Mouse (Mus musculus) heart, embryonic 13.5 days (tissue): ENCODE measurements around the gene Lztfl1. TPM values are rescaled to one million over a fixed set of nuclear protein-coding genes. Genes with fewer than 3 reads are reported as not detected.
"Not testable (repeated sequence)": the region's sequence is repeated elsewhere in the genome, so short reads cannot be mapped to it uniquely, and the experiment has no call there.

ENCODE experiments used
- ATAC-seq: fragments of 200-750 bp; cut with Nextera tagmentation; 2 replicates; pipeline ENCODE4 v1.8.0; 2017; ENCODE audit warnings: moderate TSS enrichment; ENCODE audit not compliant: insufficient number of reproducible peaks, low FRiP score, low TSS enrichment; ENCODE audit errors: extremely low read depth
- H3K27ac ChIP-seq: fragments of 300-500 bp; sonication (generic); replicated peaks from 2 replicates; pipeline ENCODE4 v1.5.1; 2015; ENCODE audit warnings: moderate library complexity, mild to moderate bottlenecking, inconsistent platforms
- H3K27me3 ChIP-seq: fragments of 300-500 bp; sonication (generic); replicated peaks from 2 replicates; pipeline ENCODE4 v1.6.1; 2015; ENCODE audit warnings: mild to moderate bottlenecking, inconsistent platforms
- H3K36me3 ChIP-seq: fragments of 300-500 bp; sonication (generic); 2 replicates; pipeline ENCODE4 v1.6.1; 2015; ENCODE audit warnings: mild to moderate bottlenecking, inconsistent platforms
- H3K4me1 ChIP-seq: fragments of 300-500 bp; sonication (generic); 2 replicates; pipeline ENCODE4 v1.6.1; 2015; ENCODE audit warnings: inconsistent platforms
- H3K4me2 ChIP-seq: fragments of 300-500 bp; sonication (generic); 2 replicates; pipeline ENCODE4 v1.6.1; 2015; ENCODE audit warnings: inconsistent platforms, mild to moderate bottlenecking, moderate library complexity
- H3K4me3 ChIP-seq: fragments of 300-500 bp; sonication (generic); 2 replicates; pipeline ENCODE4 v1.5.1; 2015; ENCODE audit warnings: moderate library complexity, mild to moderate bottlenecking, inconsistent platforms
- H3K9ac ChIP-seq: fragments of 300-500 bp; sonication (generic); 2 replicates; pipeline ENCODE4 v1.6.1; 2015; ENCODE audit warnings: inconsistent platforms, mild to moderate bottlenecking, moderate library complexity
- H3K9me3 ChIP-seq: fragments of 300-500 bp; sonication (generic); 2 replicates; pipeline ENCODE4 v1.6.1; 2016; ENCODE audit warnings: inconsistent platforms
- WGBS: fragments of 180-500 bp; shearing (Covaris S2); methylation state at CpG from one replicate; pipeline ENCODE4 v1.1.7; 2015; ENCODE audit warnings: mixed read lengths; 5-methylcytosine and 5-hydroxymethylcytosine counted together
- polyA plus RNA-seq: library from polyadenylated mRNA; unstranded; fragments of >200 nt; fragmentation: Nextera tagmentation; extraction: Ambion mirVana; gene quantifications from 2 replicates; pipeline ENCODE4 v1.2.1, GENCODE M21; 2015

The Lztfl1 gene
- polyA plus RNA-seq, result 29.3 and 29.7 TPM in 2 replicates

- Histone ChIP-seq H3K9me3 (no peaks in the 10 kb centered on the region), H3K4me2 (peak within 1 kb of the TSS; percentile 82), H3K4me1 (peaks cover 7% of the 10 kb centered on the region), H3K27me3 (peaks cover 7% of the 10 kb centered on the region), H3K36me3 (0 out of 2 replicates have a peak, but pooled peaks cover under 1% of the 10 kb centered on the region), H3K9ac (peak within 1 kb of the TSS; percentile 91), H3K4me3 (peak within 1 kb of the TSS; percentile 92), H3K27ac (peak within 1 kb of the TSS; percentile 79)
- peak; percentile 99 for ATAC-seq
- under 1% methylated on average over 55 of the region's 55 CpGs for WGBS
These were observed at the start of gene Lztfl1 for GRCm38 (mm10) chr9:123717186-123718008. TSS of gene Lztfl1 (minus strand) at chr9:123717697.

GRCm38 (mm10) chr9:123766996-123767395, 49.5 kb upstream of the Lztfl1 start:
- Histone ChIP-seq H3K9ac (no peak overlapping the region), H3K4me1 (no peaks in the 10 kb centered on the region), H3K4me2 (no peak overlapping the region), H3K9me3 (no peaks in the 10 kb centered on the region), H3K36me3 (no peaks in the 10 kb centered on the region), H3K27ac (no peak overlapping the region), H3K4me3 (no peak overlapping the region), H3K27me3 (no peaks in the 10 kb centered on the region)
- ATAC-seq, result no peak
- WGBS, result 74% methylated on average over 3 of the region's 3 CpGs

GRCm38 (mm10) chr9:123763771-123764170, 46.3 kb upstream of the Lztfl1 start:
- Histone ChIP-seq H3K9ac (no peak overlapping the region), H3K36me3 (no peaks in the 10 kb centered on the region), H3K9me3 (no peaks in the 10 kb centered on the region), H3K4me3 (no peak overlapping the region), H3K27me3 (no peaks in the 10 kb centered on the region), H3K4me1 (no peaks in the 10 kb centered on the region), H3K27ac (no peak overlapping the region), H3K4me2 (no peak overlapping the region)
- ATAC-seq, result no peak
- 52% methylated on average over 3 of the region's 3 CpGs for WGBS

GRCm38 (mm10) chr9:123762886-123763285, 45.4 kb upstream of the Lztfl1 start:
- Histone ChIP-seq H3K27ac (no peak overlapping the region), H3K27me3 (no peaks in the 10 kb centered on the region), H3K9me3 (no peaks in the 10 kb centered on the region), H3K4me3 (no peak overlapping the region), H3K36me3 (no peaks in the 10 kb centered on the region), H3K4me2 (no peak overlapping the region), H3K9ac (no peak overlapping the region), H3K4me1 (no peaks in the 10 kb centered on the region)
- WGBS, result 82% methylated on average over 4 of the region's 4 CpGs
- no peak for ATAC-seq

GRCm38 (mm10) chr9:123760806-123761205, 43.3 kb upstream of the Lztfl1 start:
- ATAC-seq, result no peak

GRCm38 (mm10) chr9:123758645-123759044, 41.1 kb upstream of the Lztfl1 start:
- Histone ChIP-seq H3K36me3 (no peaks in the 10 kb centered on the region), H3K9me3 (no peaks in the 10 kb centered on the region), H3K27ac (no peak overlapping the region), H3K4me2 (no peak overlapping the region), H3K4me3 (no peak overlapping the region), H3K9ac (no peak overlapping the region), H3K27me3 (no peaks in the 10 kb centered on the region), H3K4me1 (no peaks in the 10 kb centered on the region)
- WGBS, result 70% methylated on average over 4 of the region's 4 CpGs
- ATAC-seq, result no peak

More at GRCm38 (mm10) chr9:123760806-123761205, 43.3 kb upstream of the Lztfl1 start:
- H3K36me3 ChIP-seq, result no peaks in the 10 kb centered on the region
- no peak overlapping the region for H3K4me2 ChIP-seq
- no peak overlapping the region for H3K27ac ChIP-seq
- no peak overlapping the region for H3K4me3 ChIP-seq
- no peaks in the 10 kb centered on the region for H3K9me3 ChIP-seq
- no peaks in the 10 kb centered on the region for H3K4me1 ChIP-seq
- no peak overlapping the region for H3K9ac ChIP-seq
- no peaks in the 10 kb centered on the region for H3K27me3 ChIP-seq
- 82% methylated on average over 3 of the region's 3 CpGs for WGBS

GRCm38 (mm10) chr9:123758156-123758555, 40.7 kb upstream of the Lztfl1 start:
- 58% methylated on average over 1 of the region's 1 CpGs for WGBS
- Histone ChIP-seq H3K4me1 (no peaks in the 10 kb centered on the region), H3K9me3 (no peaks in the 10 kb centered on the region), H3K9ac (no peak overlapping the region), H3K27me3 (no peaks in the 10 kb centered on the region), H3K36me3 (no peaks in the 10 kb centered on the region), H3K4me3 (no peak overlapping the region), H3K27ac (no peak overlapping the region), H3K4me2 (no peak overlapping the region)
- no peak for ATAC-seq

GRCm38 (mm10) chr9:123757326-123757725, 39.8 kb upstream of the Lztfl1 start:
- H3K4me1 ChIP-seq, result no peaks in the 10 kb centered on the region
- no peaks in the 10 kb centered on the region for H3K36me3 ChIP-seq
- H3K4me2 ChIP-seq, result no peak overlapping the region
- 42% methylated on average over 2 of the region's 2 CpGs for WGBS
- no peaks in the 10 kb centered on the region for H3K27me3 ChIP-seq
- H3K27ac ChIP-seq, result no peak overlapping the region
- H3K9ac ChIP-seq, result no peak overlapping the region
- H3K4me3 ChIP-seq, result no peak overlapping the region
- no peaks in the 10 kb centered on the region for H3K9me3 ChIP-seq
- no peak for ATAC-seq

GRCm38 (mm10) chr9:123756752-123757151, 39.3 kb upstream of the Lztfl1 start:
- no peak overlapping the region for H3K9ac ChIP-seq
- no peak for ATAC-seq
- H3K27ac ChIP-seq, result no peak overlapping the region
- H3K36me3 ChIP-seq, result no peaks in the 10 kb centered on the region
- 60% methylated on average over 3 of the region's 3 CpGs for WGBS
- H3K27me3 ChIP-seq, result no peaks in the 10 kb centered on the region
- no peak overlapping the region for H3K4me3 ChIP-seq
- H3K4me1 ChIP-seq, result no peaks in the 10 kb centered on the region
- no peak overlapping the region for H3K4me2 ChIP-seq
- H3K9me3 ChIP-seq, result no peaks in the 10 kb centered on the region

- Histone ChIP-seq H3K36me3 (no peaks in the 10 kb centered on the region), H3K4me2 (no peak overlapping the region), H3K4me3 (no peak overlapping the region), H3K27me3 (no peaks in the 10 kb centered on the region), H3K27ac (no peak overlapping the region), H3K9me3 (no peaks in the 10 kb centered on the region), H3K9ac (no peak overlapping the region), H3K4me1 (no peaks in the 10 kb centered on the region)
- WGBS, result 78% methylated on average over 4 of the region's 4 CpGs
- no peak for ATAC-seq
These were observed 36.8 kb upstream of the Lztfl1 start for GRCm38 (mm10) chr9:123754333-123754732.

GRCm38 (mm10) chr9:123749687-123750086, 32.2 kb upstream of the Lztfl1 start:
- H3K4me2 ChIP-seq, H3K9me3 ChIP-seq, H3K36me3 ChIP-seq, H3K4me1 ChIP-seq, H3K27me3 ChIP-seq, H3K9ac ChIP-seq, H3K4me3 ChIP-seq, ATAC-seq, H3K27ac ChIP-seq: not testable (repeated sequence)
- 88% methylated on average over 8 of the region's 8 CpGs for WGBS

GRCm38 (mm10) chr9:123740799-123741198, 23.3 kb upstream of the Lztfl1 start:
- H3K27ac ChIP-seq, result no peak overlapping the region
- 90% methylated on average over 4 of the region's 4 CpGs for WGBS
- no peak overlapping the region for H3K4me2 ChIP-seq
- H3K4me1 ChIP-seq, result no peaks in the 10 kb centered on the region
- H3K36me3 ChIP-seq, result no peaks in the 10 kb centered on the region
- H3K27me3 ChIP-seq, result no peaks in the 10 kb centered on the region
- no peaks in the 10 kb centered on the region for H3K9me3 ChIP-seq
- H3K4me3 ChIP-seq, result no peak overlapping the region
- no peak overlapping the region for H3K9ac ChIP-seq
- ATAC-seq, result no peak
